Comparison of ENCODE assay signal across 28 mouse cellular contexts in genomic region chr19:25564430-25564829, GRCm38 (mm10). TPM values are rescaled to one million over a fixed set of nuclear protein-coding genes. Genes with fewer than 3 reads are reported as not detected.
"Had no signal": no experiment of that assay in that cellular context is flagged by ENCODE, and none has a peak within 500 bp of the region (broad histone marks: within the 10 kb centered on the region; RNA-seq: fewer than 3 reads in every experiment).

No protein-coding gene starts in this region.

- H3K36me3 ChIP-seq: liver, embryonic 13.5 days; liver, embryonic 15.5 days; midbrain, embryonic 10.5 days; midbrain, embryonic 12.5 days; neural tube, embryonic 13.5 days; neural tube, embryonic 15.5 days had no signal

- H3K4me2 ChIP-seq: liver, embryonic 13.5 days; liver, embryonic 15.5 days; lung, embryonic 14.5 days; midbrain, embryonic 12.5 days; neural tube, embryonic 13.5 days; neural tube, embryonic 15.5 days had no signal

- H3K4me3 ChIP-seq: liver, embryonic 13.5 days; liver, embryonic 15.5 days; midbrain, embryonic 10.5 days; midbrain, embryonic 12.5 days; myocyte; neural tube, embryonic 13.5 days; neural tube, embryonic 15.5 days had no signal

- H3K27ac ChIP-seq: liver, embryonic 13.5 days; liver, embryonic 15.5 days; midbrain, embryonic 10.5 days; midbrain, embryonic 12.5 days; neural tube, embryonic 13.5 days; neural tube, embryonic 15.5 days had no signal

- ATAC-seq: midbrain, embryonic 16.5 days had no signal

- H3K4me1 ChIP-seq: liver, embryonic 13.5 days; liver, embryonic 15.5 days; midbrain, embryonic 10.5 days; midbrain, embryonic 12.5 days; neural tube, embryonic 13.5 days; neural tube, embryonic 15.5 days had no signal

- H3K9me3 ChIP-seq: liver, embryonic 13.5 days; liver, embryonic 15.5 days; midbrain, embryonic 12.5 days; neural tube, embryonic 13.5 days; neural tube, embryonic 15.5 days had no signal

- H3K27me3 ChIP-seq: liver, embryonic 13.5 days; liver, embryonic 15.5 days had no signal

- DNase-seq: liver, embryonic 13.5 days; lung, adult 18-20 months; lung, embryonic 14.5 days; lung, postnatal 10 days; lung, postnatal 4 days; midbrain, embryonic 14.5 days; retina, postnatal 1 day; right cerebral cortex, adult 18-20 months; right cerebral cortex, postnatal 25 days; right cerebral cortex, postnatal 4 days; spleen, adult 18-20 months; thymus, adult 18-20 months; thymus, postnatal 14 days; thymus, postnatal 36 days had no signal

- H3K9ac ChIP-seq: liver, embryonic 13.5 days; liver, embryonic 15.5 days; lung, embryonic 14.5 days; midbrain, embryonic 12.5 days; neural tube, embryonic 13.5 days; neural tube, embryonic 15.5 days had no signal

RNA-seq across cellular contexts. Expression of gene Dmrt3, which starts 45.7 kb away (rescaled TPM):
- total RNA-seq: megakaryocyte, adult 5-6 weeks; megakaryocyte-erythroid progenitor cell, adult 5-6 weeks had no signal
- polyA plus RNA-seq: liver, embryonic 13.5 days; liver, embryonic 15.5 days; midbrain, embryonic 14.5 days; midbrain, embryonic 16.5 days had no signal

RNA-seq across cellular contexts. Expression of gene Dmrt1, which starts 59.0 kb away (rescaled TPM):
- total RNA-seq: megakaryocyte, adult 5-6 weeks; megakaryocyte-erythroid progenitor cell, adult 5-6 weeks had no signal
- polyA plus RNA-seq: liver, embryonic 13.5 days; liver, embryonic 15.5 days; lung, embryonic 14.5 days; lung, embryonic 16.5 days; midbrain, embryonic 14.5 days; midbrain, embryonic 16.5 days; neural tube, embryonic 15.5 days; small intestine, adult 2 months; stomach, embryonic 14.5 days; stomach, embryonic 16.5 days; thymus, postnatal 0 days had no signal
